Mouse (Mus musculus) erythroblast, embryonic 14.5 days (primary cell): ENCODE measurements around the gene Adam17. TPM values are rescaled to one million over a fixed set of nuclear protein-coding genes. Genes with fewer than 3 reads are reported as not detected.

Source experiments
- H3K27me3 ChIP-seq: 2 replicates; pipeline ENCODE4 v1.6.1; 2012; ENCODE audit warnings: inconsistent platforms; ENCODE audit not compliant: control insufficient read depth
- H3K36me3 ChIP-seq: 2 replicates; pipeline ENCODE4 v1.6.1; 2012; ENCODE audit warnings: mild to moderate bottlenecking, inconsistent platforms; ENCODE audit not compliant: control insufficient read depth
- H3K4me1 ChIP-seq: 2 replicates; pipeline ENCODE4 v1.6.1; 2012; ENCODE audit warnings: inconsistent platforms; ENCODE audit not compliant: control insufficient read depth
- H3K4me3 ChIP-seq: replicated peaks from 2 replicates; pipeline ENCODE3; 2012; ENCODE audit warnings: moderate library complexity, mild to moderate bottlenecking, inconsistent platforms
- H3K9me3 ChIP-seq: 2 replicates; pipeline ENCODE4 v1.6.1; 2012; ENCODE audit warnings: low read length, inconsistent platforms, mixed read lengths; ENCODE audit not compliant: control insufficient read depth
- GATA1 ChIP-seq: IDR thresholded peaks from 2 replicates; pipeline ENCODE4 v1.6.1; 2012; ENCODE audit warnings: low read length, inconsistent platforms, mixed read lengths
- TAL1 ChIP-seq: IDR thresholded peaks from 3 replicates; pipeline ENCODE4 v1.6.1; 2012; ENCODE audit warnings: low read length, inconsistent platforms, mixed read lengths
- polyA plus RNA-seq: library from polyadenylated mRNA; stranded (reverse); fragments of >175 nt; gene quantifications from 2 replicates; pipeline ENCODE4 v1.2.3, GENCODE M21; 2012

The Adam17 gene
- polyA plus RNA-seq, 1 experiment, result 0.58 TPM

DNA sequence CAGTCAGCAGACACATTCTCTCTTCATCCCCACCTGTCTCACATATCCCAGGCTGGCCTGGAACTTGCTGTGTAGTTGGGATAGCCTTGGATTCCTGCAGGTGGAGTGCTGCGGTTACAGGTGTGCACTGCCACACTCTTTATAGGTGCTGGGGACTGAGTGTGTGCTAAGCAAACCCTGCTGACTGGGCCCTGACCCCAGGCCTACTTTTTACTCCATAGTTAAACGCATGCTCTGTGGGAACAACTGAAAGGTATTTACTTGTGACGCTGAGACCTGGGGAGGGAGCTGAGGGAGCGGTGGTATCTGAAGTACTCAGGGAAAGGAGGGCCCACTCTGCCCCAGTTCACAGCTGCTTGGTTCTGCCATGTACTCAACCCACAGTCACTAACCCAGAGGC lies 51.1 kb downstream of the Adam17 start:
- H3K4me3 ChIP-seq, result no peak overlapping the region
- no peaks in the 10 kb centered on the region for H3K27me3 ChIP-seq
- H3K36me3 ChIP-seq, result peaks cover 79% of the 10 kb centered on the region
- H3K4me1 ChIP-seq, result peaks cover under 1% of the 10 kb centered on the region
- TF ChIP-seq TAL1, result no peak
- no peak for TF ChIP-seq GATA1
- H3K9me3 ChIP-seq, result no peaks in the 10 kb centered on the region

DNA sequence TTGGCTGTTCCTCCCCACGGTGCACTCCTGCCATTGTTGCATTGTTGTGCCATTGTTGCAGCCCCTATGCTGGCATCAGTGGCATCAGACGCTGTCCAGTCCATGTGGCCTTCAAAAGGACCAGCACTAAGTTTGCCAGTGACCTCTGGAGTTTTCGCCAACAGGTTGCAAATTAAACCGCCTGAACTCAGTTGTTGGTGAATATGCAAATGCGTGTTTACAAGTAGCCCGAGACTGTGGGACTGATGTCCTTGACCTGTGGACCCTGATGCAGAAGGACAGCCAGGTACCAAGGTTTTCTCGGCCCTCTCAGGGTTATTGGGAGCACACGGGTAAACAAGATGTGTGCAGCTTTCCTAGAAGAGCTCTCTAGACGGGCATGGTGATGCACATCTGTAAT lies 52.3 kb downstream of the Adam17 start:
- Histone ChIP-seq H3K9me3 (no peaks in the 10 kb centered on the region), H3K4me1 (peaks cover 12% of the 10 kb centered on the region), H3K27me3 (no peaks in the 10 kb centered on the region), H3K4me3 (no peak overlapping the region), H3K36me3 (peaks cover 69% of the 10 kb centered on the region)
- TF ChIP-seq GATA1 (no peak), TAL1 (no peak)

DNA sequence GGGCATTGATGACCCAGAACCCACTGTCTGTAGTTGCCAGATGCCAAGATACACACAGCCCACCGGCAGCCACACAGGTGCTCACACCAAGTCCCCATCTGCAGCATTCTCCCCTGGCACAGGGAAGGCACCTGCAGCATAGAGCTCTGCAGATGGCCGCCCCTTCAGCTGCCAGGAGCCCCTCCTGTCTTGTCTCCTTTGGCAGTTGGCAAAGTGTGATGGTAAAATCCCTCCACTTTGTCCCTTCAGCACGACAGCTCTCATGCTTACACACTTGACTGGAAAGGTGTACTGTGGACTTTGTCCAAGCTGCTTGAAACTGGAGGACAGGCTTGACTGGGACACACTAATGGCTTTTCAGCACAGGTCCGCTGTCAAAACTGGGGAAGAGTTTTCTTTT lies 53.1 kb downstream of the Adam17 start:
- no peaks in the 10 kb centered on the region for H3K27me3 ChIP-seq
- no peak overlapping the region for H3K4me3 ChIP-seq
- no peaks in the 10 kb centered on the region for H3K9me3 ChIP-seq
- H3K4me1 ChIP-seq, result peaks cover 19% of the 10 kb centered on the region
- TF ChIP-seq TAL1 (no peak), GATA1 (no peak)
- peaks cover 62% of the 10 kb centered on the region for H3K36me3 ChIP-seq

GRCm38 (mm10) chr12:21318143-21318895 lies 55.1 kb downstream of the Adam17 start:
- H3K27me3 ChIP-seq, result no peaks in the 10 kb centered on the region
- H3K36me3 ChIP-seq, result peaks cover 60% of the 10 kb centered on the region
- peaks cover 19% of the 10 kb centered on the region for H3K4me1 ChIP-seq
- H3K9me3 ChIP-seq, result no peaks in the 10 kb centered on the region
- no peak for TF ChIP-seq GATA1
- TF ChIP-seq TAL1, result no peak
- H3K4me3 ChIP-seq, result no peak overlapping the region

DNA sequence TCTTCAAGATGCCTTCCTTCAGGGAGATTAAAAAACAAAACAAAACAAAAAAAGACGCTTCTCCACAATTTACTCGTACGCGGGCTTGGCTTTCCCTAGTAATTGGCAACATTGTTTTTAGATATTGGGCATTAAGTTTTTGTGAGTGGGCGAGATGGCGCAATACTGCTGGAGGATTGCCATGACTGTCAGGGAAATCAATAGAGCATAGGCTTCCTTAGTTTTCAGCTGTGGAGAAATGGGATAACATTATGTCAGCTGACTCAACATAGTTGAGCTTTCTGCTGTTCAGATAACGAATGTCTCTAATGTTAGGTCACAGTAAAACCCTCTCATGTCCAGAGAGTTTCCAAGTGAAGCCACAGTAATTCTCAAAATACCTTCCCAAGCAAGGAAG lies 56.6 kb downstream of the Adam17 start:
- Histone ChIP-seq H3K9me3 (no peaks in the 10 kb centered on the region), H3K36me3 (peaks cover 58% of the 10 kb centered on the region), H3K27me3 (no peaks in the 10 kb centered on the region), H3K4me1 (peaks cover 19% of the 10 kb centered on the region), H3K4me3 (peak overlapping the region; percentile 70)
- TF ChIP-seq TAL1, result no peak
- TF ChIP-seq GATA1, result no peak

DNA sequence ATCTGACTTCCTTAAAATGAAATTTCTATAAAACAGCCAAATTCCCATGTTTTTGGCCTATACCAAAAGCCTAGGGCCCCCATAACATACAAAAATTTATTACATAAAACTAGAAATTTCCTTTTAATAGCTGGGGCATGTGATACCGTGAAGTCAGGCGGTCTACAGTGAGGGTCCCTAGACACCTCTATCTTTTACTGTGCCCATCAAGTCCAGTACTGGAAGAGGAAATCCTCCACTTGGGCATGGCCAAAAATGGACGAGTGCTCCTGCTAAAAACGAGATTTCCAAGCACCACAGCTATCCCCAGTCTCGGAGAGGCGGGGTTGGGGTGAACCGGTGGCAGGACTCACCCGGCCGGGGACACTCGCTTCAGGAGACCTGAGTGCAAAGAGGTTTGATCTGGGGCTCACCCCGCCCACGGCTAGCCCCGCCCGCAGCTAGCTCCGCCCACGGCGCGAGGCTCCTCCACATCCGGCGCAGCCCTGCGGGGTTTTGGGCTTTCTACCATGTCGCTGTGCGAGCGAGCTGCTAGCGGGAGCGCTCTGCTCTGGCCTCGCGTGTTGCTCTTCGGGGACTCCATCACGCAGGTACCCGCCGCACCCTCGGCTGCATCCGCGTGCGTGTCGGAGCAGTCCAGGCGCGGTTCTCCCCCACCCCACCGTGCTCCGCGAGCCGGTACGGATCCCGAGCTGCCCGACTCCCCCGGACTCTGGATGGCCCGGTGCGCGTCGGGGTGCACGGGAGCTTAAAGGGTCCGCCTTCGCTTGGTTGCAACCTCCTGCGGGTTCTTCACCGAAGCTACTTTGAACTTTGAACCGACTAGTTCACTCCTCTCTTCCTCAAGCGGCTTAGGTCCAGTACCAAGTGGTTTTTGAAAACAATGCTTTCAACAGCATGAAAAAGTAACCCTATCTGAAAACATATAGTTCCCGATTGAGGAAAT lies 57.2 kb downstream of the Adam17 start, which contains the start of gene Iah1:
Gene Iah1 (plus strand): TSS at position 467 of the 946 bp plus-strand sequence.
- no peaks in the 10 kb centered on the region for H3K27me3 ChIP-seq
- peaks cover 19% of the 10 kb centered on the region for H3K4me1 ChIP-seq
- H3K36me3 ChIP-seq, result peaks cover 58% of the 10 kb centered on the region
- no peaks in the 10 kb centered on the region for H3K9me3 ChIP-seq
- TF ChIP-seq GATA1 (no peak), TAL1 (no peak)
- H3K4me3 ChIP-seq, result peak within 1 kb of the TSS; percentile 70

GRCm38 (mm10) chr12:21312201-21312600 lies 61.2 kb downstream of the Adam17 start:
- H3K36me3 ChIP-seq, result peaks cover 68% of the 10 kb centered on the region
- peaks cover 17% of the 10 kb centered on the region for H3K4me1 ChIP-seq
- no peak overlapping the region for H3K4me3 ChIP-seq
- no peaks in the 10 kb centered on the region for H3K27me3 ChIP-seq
- TF ChIP-seq GATA1 (no peak), TAL1 (no peak)
- no peaks in the 10 kb centered on the region for H3K9me3 ChIP-seq

- H3K9me3 ChIP-seq, result no peaks in the 10 kb centered on the region
- peaks cover 83% of the 10 kb centered on the region for H3K36me3 ChIP-seq
- TF ChIP-seq GATA1, result no peak
- TF ChIP-seq TAL1, result no peak
- H3K4me3 ChIP-seq, result no peak overlapping the region
- H3K4me1 ChIP-seq, result no peaks in the 10 kb centered on the region
- no peaks in the 10 kb centered on the region for H3K27me3 ChIP-seq
Measured at GRCm38 (mm10) chr12:21306721-21307120, 66.7 kb downstream of the Adam17 start.

- Histone ChIP-seq H3K4me3 (no peak overlapping the region), H3K36me3 (peaks cover 81% of the 10 kb centered on the region), H3K27me3 (no peaks in the 10 kb centered on the region), H3K4me1 (peaks cover 2% of the 10 kb centered on the region), H3K9me3 (no peaks in the 10 kb centered on the region)
- TF ChIP-seq GATA1 (no peak), TAL1 (no peak)
Measured at GRCm38 (mm10) chr12:21305741-21306140, 67.7 kb downstream of the Adam17 start.
